Mouse (Mus musculus): Measurements from ENCODE around the gene Micu1. TPM values are rescaled to one million over a fixed set of nuclear protein-coding genes. Genes with fewer than 3 reads are reported as not detected.
A peak's percentile ranks its signal among the peaks of the same experiment; 100 is the strongest.

The Micu1 gene
- polyA plus RNA-seq, 1 experiment: 42.0 TPM

- H3K4me3 ChIP-seq (ENCODE audit: insufficient read depth, low read length): no peak overlapping the region
- TF ChIP-seq POLR2A (IDR thresholded peaks at IDR 0.05; ENCODE audit: borderline replicate concordance, low read depth, low read length): no peak
- TF ChIP-seq CTCF (IDR thresholded peaks at IDR 0.05; ENCODE audit: low read depth, low read length): no peak
- peaks cover 42% of the 10 kb centered on the region for H3K4me1 ChIP-seq (ENCODE audit: control insufficient read depth, insufficient read depth, low read length)
- H3K27ac ChIP-seq (ENCODE audit: insufficient read depth, low read depth, low read length): no peak overlapping the region
Observed at GRCm38 (mm10) chr10:59900939-59901338, 198.7 kb downstream of the Micu1 start.

GRCm38 (mm10) chr10:59901463-59901862 is 199.2 kb downstream of the Micu1 start:
- TF ChIP-seq POLR2A (IDR thresholded peaks at IDR 0.05; ENCODE audit: borderline replicate concordance, low read depth, low read length): no peak
- TF ChIP-seq CTCF (IDR thresholded peaks at IDR 0.05; ENCODE audit: low read depth, low read length): no peak
- H3K4me3 ChIP-seq (ENCODE audit: insufficient read depth, low read length): no peak overlapping the region
- H3K27ac ChIP-seq (ENCODE audit: insufficient read depth, low read depth, low read length): no peak overlapping the region
- H3K4me1 ChIP-seq (ENCODE audit: control insufficient read depth, insufficient read depth, low read length): peaks cover 42% of the 10 kb centered on the region

DNA sequence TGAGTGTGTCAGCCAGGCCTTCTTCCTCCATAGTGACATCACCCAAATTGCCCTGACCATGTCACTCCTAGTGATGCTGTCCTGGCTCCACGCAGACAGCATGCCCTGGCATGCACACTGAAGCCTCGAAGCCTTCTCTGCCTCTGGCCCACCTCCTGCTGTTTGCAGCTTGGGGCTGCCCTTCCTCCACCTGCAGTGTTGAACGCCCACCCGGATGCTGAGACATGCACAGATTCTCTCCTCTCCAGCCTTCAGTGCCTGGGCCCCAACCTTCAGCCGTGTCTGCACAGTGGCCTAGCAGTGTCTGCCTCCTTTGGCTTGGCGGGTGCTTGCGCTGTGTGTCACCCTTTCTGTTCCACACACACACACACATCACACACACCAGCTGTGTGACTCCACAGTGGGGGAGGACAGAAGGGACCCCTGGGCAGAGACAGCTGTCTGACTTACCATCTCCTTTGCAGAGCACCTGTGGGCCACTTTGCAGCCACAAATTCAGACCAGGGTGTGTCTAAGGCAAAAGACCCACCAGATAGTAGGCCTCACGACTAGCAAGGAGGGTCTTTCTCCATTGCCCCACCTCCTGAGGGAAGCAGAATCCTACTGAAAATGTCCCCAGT is 199.8 kb downstream of the Micu1 start:
- H3K27ac ChIP-seq (ENCODE audit: insufficient read depth, low read depth, low read length): no peak overlapping the region
- no peak for TF ChIP-seq CTCF (IDR thresholded peaks at IDR 0.05; ENCODE audit: low read depth, low read length)
- no peak for TF ChIP-seq POLR2A (IDR thresholded peaks at IDR 0.05; ENCODE audit: borderline replicate concordance, low read depth, low read length)
- H3K4me3 ChIP-seq (ENCODE audit: insufficient read depth, low read length): no peak overlapping the region
- H3K4me1 ChIP-seq (ENCODE audit: control insufficient read depth, insufficient read depth, low read length): peaks cover 44% of the 10 kb centered on the region

GRCm38 (mm10) chr10:59902606-59902990 is 200.3 kb downstream of the Micu1 start:
- Histone ChIP-seq H3K27ac (ENCODE audit: insufficient read depth, low read depth, low read length) (no peak overlapping the region), H3K4me1 (ENCODE audit: control insufficient read depth, insufficient read depth, low read length) (peaks cover 47% of the 10 kb centered on the region)

DNA sequence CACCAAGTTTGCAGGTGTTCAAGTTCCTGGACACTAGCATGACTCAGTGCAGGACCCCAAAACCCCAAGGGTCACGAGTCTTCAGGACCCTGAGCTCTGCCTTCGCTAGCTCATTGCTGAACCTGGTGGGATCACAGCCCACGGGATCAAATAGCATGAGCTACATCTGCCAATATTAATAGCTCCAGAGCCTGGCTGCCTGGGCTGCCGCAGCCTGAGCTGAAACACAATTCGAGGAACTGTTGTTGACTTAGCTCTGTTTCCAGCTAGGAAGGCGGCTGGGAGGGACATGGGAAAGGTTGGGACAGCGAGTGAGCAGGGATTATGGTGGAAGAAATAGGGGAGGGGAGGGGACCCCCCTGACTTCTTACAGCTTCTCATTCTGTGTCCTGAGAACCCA is 200.9 kb downstream of the Micu1 start:
- Histone ChIP-seq H3K27ac (ENCODE audit: insufficient read depth, low read depth, low read length) (no peak overlapping the region), H3K4me1 (ENCODE audit: control insufficient read depth, insufficient read depth, low read length) (peaks cover 51% of the 10 kb centered on the region), H3K4me3 (ENCODE audit: insufficient read depth, low read length) (no peak overlapping the region)
- TF ChIP-seq CTCF (IDR thresholded peaks at IDR 0.05; ENCODE audit: low read depth, low read length): no peak
- TF ChIP-seq POLR2A (IDR thresholded peaks at IDR 0.05; ENCODE audit: borderline replicate concordance, low read depth, low read length): no peak

More at GRCm38 (mm10) chr10:59902606-59902990, 200.3 kb downstream of the Micu1 start:
- TF ChIP-seq POLR2A (IDR thresholded peaks at IDR 0.05; ENCODE audit: borderline replicate concordance, low read depth, low read length) (no peak), CTCF (IDR thresholded peaks at IDR 0.05; ENCODE audit: low read depth, low read length) (no peak)
- no peak overlapping the region for H3K4me3 ChIP-seq (ENCODE audit: insufficient read depth, low read length)

- peaks cover 29% of the 10 kb centered on the region for H3K4me1 ChIP-seq (ENCODE audit: control insufficient read depth, insufficient read depth, low read length)
Observed at GRCm38 (mm10) chr10:59907080-59907609, 204.9 kb downstream of the Micu1 start.

GRCm38 (mm10) chr10:59907695-59908299 is 205.5 kb downstream of the Micu1 start:
- TF ChIP-seq CTCF (IDR thresholded peaks at IDR 0.05; ENCODE audit: low read depth, low read length) (no peak), POLR2A (IDR thresholded peaks at IDR 0.05; ENCODE audit: borderline replicate concordance, low read depth, low read length) (no peak)
- peaks cover 26% of the 10 kb centered on the region for H3K4me1 ChIP-seq (ENCODE audit: control insufficient read depth, insufficient read depth, low read length)
- no peak overlapping the region for H3K4me3 ChIP-seq (ENCODE audit: insufficient read depth, low read length)
- H3K27ac ChIP-seq (ENCODE audit: insufficient read depth, low read depth, low read length): no peak overlapping the region

More at GRCm38 (mm10) chr10:59907080-59907609, 204.9 kb downstream of the Micu1 start:
- Histone ChIP-seq H3K4me3 (ENCODE audit: insufficient read depth, low read length) (no peak overlapping the region), H3K27ac (ENCODE audit: insufficient read depth, low read depth, low read length) (no peak overlapping the region)
- no peak for TF ChIP-seq CTCF (IDR thresholded peaks at IDR 0.05; ENCODE audit: low read depth, low read length)

- Histone ChIP-seq H3K27ac (ENCODE audit: insufficient read depth, low read depth, low read length) (no peak overlapping the region), H3K4me1 (ENCODE audit: control insufficient read depth, insufficient read depth, low read length) (peaks cover 17% of the 10 kb centered on the region), H3K4me3 (ENCODE audit: insufficient read depth, low read length) (no peak overlapping the region)
- TF ChIP-seq CTCF (IDR thresholded peaks at IDR 0.05; ENCODE audit: low read depth, low read length): no peak
- no peak for TF ChIP-seq POLR2A (IDR thresholded peaks at IDR 0.05; ENCODE audit: borderline replicate concordance, low read depth, low read length)
Observed at GRCm38 (mm10) chr10:59908776-59909315, 206.6 kb downstream of the Micu1 start.

GRCm38 (mm10) chr10:59909357-59909847 is 207.1 kb downstream of the Micu1 start:
- H3K27ac ChIP-seq (ENCODE audit: insufficient read depth, low read depth, low read length): no peak overlapping the region
- peaks cover 17% of the 10 kb centered on the region for H3K4me1 ChIP-seq (ENCODE audit: control insufficient read depth, insufficient read depth, low read length)
- H3K4me3 ChIP-seq (ENCODE audit: insufficient read depth, low read length): 0 out of 2 replicates have a peak overlapping the region, but pooled peaks have one; percentile 5
- TF ChIP-seq CTCF (IDR thresholded peaks at IDR 0.05; ENCODE audit: low read depth, low read length) (no peak), POLR2A (IDR thresholded peaks at IDR 0.05; ENCODE audit: borderline replicate concordance, low read depth, low read length) (no peak)

- H3K27ac ChIP-seq (ENCODE audit: insufficient read depth, low read depth, low read length): no peak overlapping the region
- H3K4me1 ChIP-seq (ENCODE audit: control insufficient read depth, insufficient read depth, low read length): peaks cover 17% of the 10 kb centered on the region
- H3K4me3 ChIP-seq (ENCODE audit: insufficient read depth, low read length): no peak overlapping the region
- no peak for TF ChIP-seq CTCF (IDR thresholded peaks at IDR 0.05; ENCODE audit: low read depth, low read length)
- no peak for TF ChIP-seq POLR2A (IDR thresholded peaks at IDR 0.05; ENCODE audit: borderline replicate concordance, low read depth, low read length)
Observed at GRCm38 (mm10) chr10:59911091-59911490, 208.8 kb downstream of the Micu1 start.

Measured in bone marrow macrophage, adult 2 months (primary cell).